Mouse (Mus musculus) right cerebral cortex, adult 2 months (tissue): Measurements from ENCODE around the gene Amy2a4.
"Not testable (repeated sequence)": the region's sequence is repeated elsewhere in the genome, so short reads cannot be mapped to it uniquely, and the experiment has no call there.

Experiments used
- DNase-seq, 2 experiments: peaks; one replicate each; pipeline ENCODE4 v3.0.0; 2021 to 2022; ENCODE audit warnings: low spot score in 2 of 2

Amy2a4 gene

DNA sequence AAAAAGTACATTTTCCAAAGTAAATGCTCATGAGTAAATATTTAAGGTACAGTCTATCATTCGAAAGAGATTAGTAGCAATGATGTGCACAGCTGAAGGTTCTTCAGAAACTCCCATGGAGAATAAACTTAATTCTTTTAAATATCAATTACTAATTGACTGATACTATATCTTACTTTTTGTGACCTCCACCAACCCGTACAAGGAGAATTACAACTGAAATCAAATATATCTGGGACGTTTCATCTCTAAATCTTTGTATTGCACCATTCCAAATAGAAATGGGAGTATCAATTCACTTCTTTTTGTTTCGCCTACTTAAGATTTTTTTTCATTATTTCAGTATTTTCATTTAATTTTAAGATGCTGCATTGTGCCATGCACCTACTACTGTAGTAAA is at the start of gene Amy2a4:
Gene Amy2a4, minus strand, starts transcription at position 101 of the 400 bp plus-strand sequence.
- DNase-seq: not testable (repeated sequence)

DNA sequence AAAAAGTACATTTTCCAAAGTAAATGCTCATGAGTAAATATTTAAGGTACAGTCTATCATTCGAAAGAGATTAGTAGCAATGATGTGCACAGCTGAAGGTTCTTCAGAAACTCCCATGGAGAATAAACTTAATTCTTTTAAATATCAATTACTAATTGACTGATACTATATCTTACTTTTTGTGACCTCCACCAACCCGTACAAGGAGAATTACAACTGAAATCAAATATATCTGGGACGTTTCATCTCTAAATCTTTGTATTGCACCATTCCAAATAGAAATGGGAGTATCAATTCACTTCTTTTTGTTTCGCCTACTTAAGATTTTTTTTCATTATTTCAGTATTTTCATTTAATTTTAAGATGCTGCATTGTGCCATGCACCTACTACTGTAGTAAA is 32.7 kb upstream of the Amy2a4 start, which contains the start of gene Amy2a3:
Gene Amy2a3, minus strand, starts transcription at position 101 of the 400 bp plus-strand sequence.
- DNase-seq: not testable (repeated sequence)

DNA sequence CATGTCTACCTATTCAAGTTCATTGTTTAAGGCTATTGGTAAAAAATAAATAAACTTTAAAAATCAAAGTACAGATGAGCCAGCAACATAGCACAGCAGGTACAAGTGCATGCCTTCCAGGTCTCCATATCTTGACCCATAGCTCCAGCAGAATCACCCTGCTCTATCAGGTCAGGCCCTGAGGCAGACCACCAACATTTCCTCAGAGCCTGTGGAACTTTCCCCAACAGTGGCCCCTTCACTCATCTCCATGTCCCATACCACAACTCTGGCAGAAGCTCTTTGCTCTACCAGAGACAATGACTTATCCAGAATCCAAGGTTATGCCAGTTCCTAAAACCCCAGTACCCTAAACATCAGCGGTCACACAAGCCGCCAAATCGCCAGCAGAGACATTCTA is 21.7 kb upstream of the Amy2a4 start:
- not testable (repeated sequence) for DNase-seq

DNA sequence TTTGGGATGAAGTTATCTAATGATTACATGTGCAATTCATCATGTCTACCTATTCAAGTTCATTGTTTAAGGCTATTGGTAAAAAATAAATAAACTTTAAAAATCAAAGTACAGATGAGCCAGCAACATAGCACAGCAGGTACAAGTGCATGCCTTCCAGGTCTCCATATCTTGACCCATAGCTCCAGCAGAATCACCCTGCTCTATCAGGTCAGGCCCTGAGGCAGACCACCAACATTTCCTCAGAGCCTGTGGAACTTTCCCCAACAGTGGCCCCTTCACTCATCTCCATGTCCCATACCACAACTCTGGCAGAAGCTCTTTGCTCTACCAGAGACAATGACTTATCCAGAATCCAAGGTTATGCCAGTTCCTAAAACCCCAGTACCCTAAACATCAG is 11.0 kb downstream of the Amy2a4 start:
- DNase-seq: not testable (repeated sequence)

DNA sequence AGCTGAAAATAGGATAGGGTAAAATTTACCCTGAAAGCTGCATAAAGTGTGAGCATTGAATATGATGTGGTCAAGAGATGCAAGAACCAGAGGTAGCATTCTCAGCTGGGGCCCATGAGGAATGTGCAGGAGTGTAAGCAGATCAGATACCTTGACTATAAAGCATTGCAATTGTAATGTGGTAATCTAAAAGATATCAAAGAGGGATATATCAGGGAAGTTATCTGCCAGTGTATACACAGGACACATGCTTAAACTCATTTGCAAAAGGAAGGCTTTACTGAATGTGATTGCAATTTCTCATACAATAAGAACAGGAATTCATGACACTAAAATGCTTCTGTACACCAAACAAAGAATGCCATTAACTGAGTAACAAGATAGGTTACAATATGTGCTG is 11.7 kb downstream of the Amy2a4 start:
- DNase-seq: not testable (repeated sequence)

DNA sequence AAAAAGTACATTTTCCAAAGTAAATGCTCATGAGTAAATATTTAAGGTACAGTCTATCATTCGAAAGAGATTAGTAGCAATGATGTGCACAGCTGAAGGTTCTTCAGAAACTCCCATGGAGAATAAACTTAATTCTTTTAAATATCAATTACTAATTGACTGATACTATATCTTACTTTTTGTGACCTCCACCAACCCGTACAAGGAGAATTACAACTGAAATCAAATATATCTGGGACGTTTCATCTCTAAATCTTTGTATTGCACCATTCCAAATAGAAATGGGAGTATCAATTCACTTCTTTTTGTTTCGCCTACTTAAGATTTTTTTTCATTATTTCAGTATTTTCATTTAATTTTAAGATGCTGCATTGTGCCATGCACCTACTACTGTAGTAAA is 32.5 kb downstream of the Amy2a4 start, which contains the start of gene Amy2a5:
Gene Amy2a5, minus strand, starts transcription at position 101 of the 400 bp plus-strand sequence.
- DNase-seq: not testable (repeated sequence)
